Mouse (Mus musculus): ENCODE results near the gene Trappc12.

DNA sequence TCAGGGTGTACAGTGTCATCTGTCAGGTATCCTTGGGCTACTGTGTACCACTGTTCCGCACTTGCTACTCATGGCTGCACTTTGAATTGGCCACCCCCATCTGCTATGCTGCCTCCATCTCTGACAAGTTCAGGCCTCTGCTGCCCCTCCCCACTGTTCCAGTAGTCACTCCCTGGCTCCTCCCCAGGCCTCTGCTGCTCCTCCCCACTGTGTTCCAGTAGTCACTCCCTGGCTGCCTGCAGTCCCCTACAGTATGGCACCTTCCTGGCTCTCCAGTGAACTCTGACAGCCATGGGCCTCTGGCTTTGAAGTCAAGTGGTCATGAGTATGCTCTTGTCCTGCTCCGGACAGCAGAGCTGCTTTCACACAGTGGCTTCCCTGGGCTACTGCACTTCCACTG, 56.0 kb downstream of the Trappc12 start:
- no peak for TF ChIP-seq CTCF (IDR thresholded peaks at IDR 0.05; ENCODE audit: low read depth, low read length)
- TF ChIP-seq GATA1 (IDR thresholded peaks at IDR 0.05; ENCODE audit: borderline replicate concordance, low read length), result no peak
- TF ChIP-seq GATA2 (IDR thresholded peaks at IDR 0.05; ENCODE audit: borderline replicate concordance, low read depth, low read length), result no peak
